Comparison of ENCODE assay signal across 9 mouse cellular contexts in the genomic region with DNA sequence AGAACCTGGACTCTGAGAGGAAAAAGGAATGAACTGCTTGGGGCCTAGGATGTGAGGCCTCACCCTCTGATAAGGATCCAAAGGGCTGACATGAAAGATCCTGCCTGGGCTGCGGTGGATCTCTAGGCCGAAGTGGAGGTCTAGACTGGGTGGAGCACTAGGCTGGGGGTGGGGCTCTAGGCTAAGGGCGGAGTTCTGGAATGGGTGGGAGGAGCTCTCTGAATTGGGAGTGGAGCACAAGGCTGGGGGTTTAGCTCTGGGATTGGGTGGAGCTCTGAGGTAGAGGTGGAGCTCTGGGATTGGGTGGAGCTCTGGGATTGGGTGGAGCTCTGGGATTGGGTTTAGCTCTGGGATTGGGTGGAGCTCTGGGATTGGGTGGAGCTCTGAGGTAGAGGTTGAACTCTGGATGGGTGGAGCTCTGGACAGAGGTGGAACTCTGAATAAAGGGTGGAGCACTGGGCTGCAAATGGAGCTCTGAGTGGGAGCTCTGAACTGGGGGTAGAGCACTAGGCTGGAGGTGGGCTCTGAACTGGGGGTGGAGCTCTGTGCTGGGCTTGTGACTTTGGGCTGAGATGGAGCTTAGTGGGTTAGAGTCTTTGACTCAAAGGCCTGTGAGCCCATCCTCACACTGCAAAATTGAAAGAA.
DNase-seq lines count a peak whose midpoint lies in the region; ATAC-seq and TF ChIP-seq lines count a peak whose summit lies in the region.
"Had no signal": no experiment of that assay in that cellular context is flagged by ENCODE, and none has a peak within 500 bp of the region (broad histone marks: within the 10 kb centered on the region; RNA-seq: fewer than 3 reads in every experiment).

No protein-coding gene starts in this region.

- no peak overlapping the region for H3K4me2 ChIP-seq in kidney, postnatal 0 days (ENCODE audit: low read length)
- H3K4me2 ChIP-seq in midbrain, embryonic 15.5 days = no peak overlapping the region

- no peaks in the 10 kb centered on the region for H3K9me3 ChIP-seq in kidney, postnatal 0 days (replicated peaks; ENCODE audit: low read length)
- H3K9me3 ChIP-seq in midbrain, embryonic 15.5 days = no peaks in the 10 kb centered on the region

- H3K27ac ChIP-seq in gastrocnemius, adult 2 months = no peak overlapping the region
- no peak overlapping the region for H3K27ac ChIP-seq in kidney, postnatal 0 days
- H3K27ac ChIP-seq in midbrain, embryonic 15.5 days = no peak overlapping the region
- H3K27ac ChIP-seq: left cerebral cortex, adult 2 months had no signal

- H3K27me3 ChIP-seq in kidney, postnatal 0 days (ENCODE audit: insufficient read depth, low read length) = no peaks in the 10 kb centered on the region
- H3K27me3 ChIP-seq in midbrain, embryonic 15.5 days (replicated peaks) = 0 out of 2 replicates have a peak, but pooled peaks cover 5% of the 10 kb centered on the region

- H3K36me3 ChIP-seq in kidney, postnatal 0 days (ENCODE audit: insufficient read depth, low read length) = no peaks in the 10 kb centered on the region
- H3K36me3 ChIP-seq in midbrain, embryonic 15.5 days (replicated peaks) = no peaks in the 10 kb centered on the region

- H3K9ac ChIP-seq in kidney, postnatal 0 days (ENCODE audit: low read depth, low read length) = no peak overlapping the region
- H3K9ac ChIP-seq in midbrain, embryonic 15.5 days = no peak overlapping the region

- intact Hi-C loops in gastrocnemius, adult 2 months (cut with DNase I) = loop anchor here (10.0 kb wide), 1 partner anchor 192 kb away; no protein-coding TSS in a partner anchor

- peak; percentile 9 for DNase-seq in urinary bladder, postnatal 25 days (ENCODE audit: low spot score)
- no peak for DNase-seq in urinary bladder, adult 2 months (ENCODE audit: low spot score)
- DNase-seq in gastrocnemius, adult 2 months = peak; percentile 54
- DNase-seq in kidney, postnatal 0 days (ENCODE audit: low spot score) = no peak
- no peak for DNase-seq in adrenal gland, adult 8-10 months
- no peak for DNase-seq in thymus, postnatal 4 days
- DNase-seq in adrenal gland, postnatal 25 days = no peak

- no peaks in the 10 kb centered on the region for H3K4me1 ChIP-seq in kidney, postnatal 0 days (replicated peaks; ENCODE audit: insufficient read depth, low read length)
- peaks cover 17% of the 10 kb centered on the region for H3K4me1 ChIP-seq in midbrain, embryonic 15.5 days

- no peak overlapping the region for H3K4me3 ChIP-seq in gastrocnemius, adult 2 months
- H3K4me3 ChIP-seq in kidney, postnatal 0 days (replicated peaks; ENCODE audit: low read depth, low read length) = no peak overlapping the region
- H3K4me3 ChIP-seq in midbrain, embryonic 15.5 days = no peak overlapping the region

- 20% methylated on average over 3 of the region's 3 CpGs for WGBS in kidney, postnatal 0 days
- WGBS in midbrain, embryonic 15.5 days = 18% methylated on average over 3 of the region's 3 CpGs

- peak; percentile 70 for ATAC-seq in kidney, postnatal 0 days (replicated peaks; ENCODE audit: low FRiP score, low read depth)
- ATAC-seq in midbrain, embryonic 15.5 days (replicated peaks) = peak; percentile 42; the same call in 1 of the 2 replicates

- no peak for TF ChIP-seq CTCF in gastrocnemius, adult 2 months (IDR thresholded peaks at IDR 0.05)
- TF ChIP-seq CTCF in kidney, postnatal 0 days (IDR thresholded peaks at IDR 0.05; ENCODE audit: low read depth) = no peak

Comparison
In these comparisons a context has a peak if more than half of its experiments do, and no peak if none do; other contexts are left out.
1. DNase-seq: peak in urinary bladder, postnatal 25 days (single experiment) and gastrocnemius, adult 2 months (single experiment); none in urinary bladder, adult 2 months (single experiment), kidney, postnatal 0 days (single experiment), adrenal gland, adult 8-10 months (single experiment), thymus, postnatal 4 days (single experiment) and adrenal gland, postnatal 25 days (single experiment).